Mouse (Mus musculus): ENCODE data around the gene Sik1. TPM values are rescaled to one million over a fixed set of nuclear protein-coding genes. Genes with fewer than 3 reads are reported as not detected.

The Sik1 gene
- polyA plus RNA-seq, 1 experiment from 2014 or later = 5.3 TPM

DNA sequence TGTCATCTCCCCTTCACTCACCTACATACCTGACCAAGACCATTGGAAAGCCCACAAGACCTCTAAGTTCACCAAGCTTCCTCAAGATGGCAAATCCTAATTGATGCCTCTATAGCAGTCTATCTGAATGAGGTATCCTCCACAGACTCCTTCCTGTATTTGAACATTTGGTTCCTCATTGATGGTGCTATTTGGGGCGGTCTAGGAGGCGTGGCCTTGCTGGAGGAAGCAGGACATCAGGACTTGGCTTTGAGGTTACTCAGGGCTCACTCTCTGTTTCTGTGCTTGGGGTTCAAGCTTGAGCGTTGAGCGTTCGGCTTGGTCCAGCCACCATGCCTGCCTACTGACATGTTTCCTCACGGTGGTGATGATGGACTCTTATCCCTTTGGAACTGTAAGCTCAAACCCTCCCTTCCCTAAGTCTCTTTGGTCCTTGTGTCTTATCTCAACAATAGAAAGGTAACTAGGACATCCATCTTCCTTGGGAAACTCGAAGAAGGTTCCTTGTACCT, 54.7 kb downstream of the Sik1 start:
- Histone ChIP-seq H3K27ac (replicated peaks) (no peak overlapping the region), H3K36me3 (replicated peaks) (no peaks in the 10 kb centered on the region), H3K9me3 (replicated peaks) (no peaks in the 10 kb centered on the region), H3K4me3 (replicated peaks) (no peak overlapping the region), H3K4me1 (replicated peaks) (no peaks in the 10 kb centered on the region), H3K9ac (no peak overlapping the region), H3K27me3 (no peaks in the 10 kb centered on the region), H3K4me2 (no peak overlapping the region)
- ATAC-seq (ENCODE audit: insufficient read depth) = no peak
- 39% methylated on average over 7 of the region's 7 CpGs for WGBS (ENCODE audit: insufficient replicate concordance)

- Histone ChIP-seq H3K27me3 (no peaks in the 10 kb centered on the region), H3K4me1 (replicated peaks) (peaks cover 9% of the 10 kb centered on the region; the same call in 1 of the 2 replicates), H3K36me3 (replicated peaks) (no peaks in the 10 kb centered on the region), H3K27ac (replicated peaks) (no peak overlapping the region), H3K9me3 (replicated peaks) (no peaks in the 10 kb centered on the region), H3K4me2 (no peak overlapping the region), H3K4me3 (replicated peaks) (no peak overlapping the region), H3K9ac (no peak overlapping the region)
- ATAC-seq (ENCODE audit: insufficient read depth) = no peak
- 58% methylated on average over 4 of the region's 4 CpGs for WGBS (ENCODE audit: insufficient replicate concordance)
Observed at GRCm38 (mm10) chr17:31795893-31796292, 59.7 kb downstream of the Sik1 start.

Other genes with a start within 250 kb of the Sik1 start
- gene Cbs, start 218.6 kb downstream of the Sik1 start, polyA plus RNA-seq (2015; fragmentation: Nextera tagmentation; extraction: Ambion mirVana) = 35.7 and 50.7 TPM in 2 replicates
- gene U2af1, start 196.9 kb downstream of the Sik1 start, polyA plus RNA-seq (2015; fragmentation: Nextera tagmentation; extraction: Ambion mirVana) = 138 and 139 TPM in 2 replicates
- not detected in 2 replicates for gene Cryaa, start 178.0 kb downstream of the Sik1 start, polyA plus RNA-seq (2015; fragmentation: Nextera tagmentation; extraction: Ambion mirVana)
- gene Rrp1b, start 180.3 kb upstream of the Sik1 start, polyA plus RNA-seq (2015; fragmentation: Nextera tagmentation; extraction: Ambion mirVana) = 17.4 and 19.7 TPM in 2 replicates
- gene Hsf2bp, start 180.5 kb upstream of the Sik1 start, polyA plus RNA-seq (2015; fragmentation: Nextera tagmentation; extraction: Ambion mirVana) = 0.12 and 0.21 TPM in 2 replicates